Mouse (Mus musculus): ENCODE data around the gene Psors1c2.

DNA sequence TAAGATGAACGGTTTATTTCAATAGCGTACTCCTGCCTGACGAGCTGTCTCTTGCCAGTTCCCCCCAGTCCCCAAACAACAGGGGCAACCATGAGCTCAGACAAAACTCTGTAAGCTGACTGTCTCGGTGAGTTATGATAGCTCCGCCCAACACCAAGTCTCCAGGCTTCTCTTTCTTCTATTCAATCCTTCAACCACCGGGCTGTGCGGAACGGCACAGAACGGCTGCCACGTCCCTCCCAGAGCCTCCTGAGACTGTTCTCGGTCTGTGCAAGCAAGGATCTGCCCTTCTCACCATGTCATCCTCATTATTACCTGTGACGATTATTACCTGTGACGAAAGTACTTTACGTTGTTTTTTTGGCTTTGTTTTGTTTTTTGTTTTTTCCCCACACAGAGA is 37.8 kb downstream of the Psors1c2 start:
- TF ChIP-seq CTCF (IDR thresholded peaks at IDR 0.05) = no peak
- TF ChIP-seq POLR2A (IDR thresholded peaks at IDR 0.05; ENCODE audit: insufficient read depth, low read depth, low read length) = no peak

Data from heart, adult 2 months (tissue).